Mouse (Mus musculus) forebrain, embryonic 14.5 days (tissue): ENCODE results near the gene Vmn1r60. TPM values are rescaled to one million over a fixed set of nuclear protein-coding genes. Genes with fewer than 3 reads are reported as not detected.
"Not testable (repeated sequence)": the region's sequence is repeated elsewhere in the genome, so short reads cannot be mapped to it uniquely, and the experiment has no call there.

Experiments
- ATAC-seq: fragments of 200-750 bp; cut with Nextera tagmentation; 2 replicates; pipeline ENCODE4 v1.8.0; 2017; ENCODE audit warnings: mild to moderate bottlenecking, moderate library complexity
- DNase-seq: peaks from one replicate; pipeline ENCODE4 v3.0.0-alpha.2; 2015; ENCODE audit warnings: low spot score
- H3K27ac ChIP-seq: fragments of 300-500 bp; sonication (generic); 2 replicates; pipeline ENCODE4 v1.5.1; 2014; ENCODE audit warnings: low read depth, mild to moderate bottlenecking, control low read depth, low read length, moderate library complexity
- H3K27me3 ChIP-seq: fragments of 300-500 bp; sonication (generic); replicated peaks from 2 replicates; pipeline ENCODE4 v1.6.1; 2014; ENCODE audit warnings: low read length, control low read depth, mixed read lengths; ENCODE audit not compliant: control insufficient read depth, insufficient read depth
- H3K36me3 ChIP-seq: fragments of 300-500 bp; sonication (generic); 2 replicates; pipeline ENCODE4 v1.6.1; 2014; ENCODE audit warnings: low read length, control low read depth; ENCODE audit not compliant: control insufficient read depth, insufficient read depth
- H3K4me1 ChIP-seq: fragments of 300-500 bp; sonication (generic); 2 replicates; pipeline ENCODE4 v1.6.1; 2014; ENCODE audit warnings: antibody characterized with exemption, low read length, control low read depth; ENCODE audit not compliant: control insufficient read depth, insufficient read depth
- H3K4me2 ChIP-seq: fragments of 300-500 bp; sonication (generic); 2 replicates; pipeline ENCODE4 v1.6.1; 2014; ENCODE audit warnings: mild to moderate bottlenecking, control low read depth, low read length
- H3K4me3 ChIP-seq: fragments of 300-500 bp; sonication (generic); 2 replicates; pipeline ENCODE4 v1.5.1; 2014; ENCODE audit warnings: low read depth, low read length, control low read depth
- H3K9ac ChIP-seq: fragments of 300-500 bp; sonication (generic); 2 replicates; pipeline ENCODE4 v1.6.1; 2014; ENCODE audit warnings: mild to moderate bottlenecking, low read length, control low read depth, moderate library complexity
- H3K9me3 ChIP-seq: fragments of 300-500 bp; sonication (generic); replicated peaks from 2 replicates; pipeline ENCODE4 v1.6.1; 2016; ENCODE audit warnings: low read length, control low read depth, mixed read lengths; ENCODE audit not compliant: control insufficient read depth
- WGBS: fragments of 180-500 bp; shearing (Covaris S2); extraction: QIAGEN DNeasy Blood & Tissue Kit; methylation state at CpG from one replicate; pipeline ENCODE4 v1.1.7; 2014; 5-methylcytosine and 5-hydroxymethylcytosine counted together
- polyA plus RNA-seq: library from polyadenylated mRNA; unstranded; fragments of >200 nt; fragmentation: Nextera tagmentation; extraction: Ambion mirVana; gene quantifications from 2 replicates; pipeline ENCODE4 v1.2.1, GENCODE M21; 2014

Vmn1r60 gene
- not detected in 2 replicates for polyA plus RNA-seq

DNA sequence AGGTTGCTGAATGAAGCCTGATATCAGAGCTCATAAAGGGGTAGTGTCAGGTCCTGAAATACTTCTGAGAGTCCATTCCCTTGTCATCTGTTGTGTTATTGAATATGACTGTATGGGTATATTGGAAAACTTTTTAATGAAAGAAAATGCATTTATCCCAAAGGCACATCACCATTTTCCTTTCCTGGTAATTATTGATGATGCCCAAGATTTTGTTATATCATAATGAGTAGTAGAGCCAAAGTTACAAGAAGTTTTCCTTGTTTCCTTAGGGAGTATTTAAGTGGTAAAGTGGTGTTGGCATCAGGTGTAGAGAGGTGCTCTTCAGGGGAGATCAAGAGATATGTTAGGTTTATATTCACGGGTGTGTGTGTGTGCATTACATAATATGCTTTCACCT, at the start of gene Vmn1r60:
Gene Vmn1r60 (minus strand): TSS at position 101 of the 400 bp plus-strand sequence.
- not testable (repeated sequence) for H3K4me3 ChIP-seq, H3K4me2 ChIP-seq, H3K27ac ChIP-seq, H3K9ac ChIP-seq, DNase-seq, H3K36me3 ChIP-seq, H3K27me3 ChIP-seq, H3K4me1 ChIP-seq, ATAC-seq, H3K9me3 ChIP-seq
- WGBS, result 77% methylated on average over 1 of the region's 1 CpGs

DNA sequence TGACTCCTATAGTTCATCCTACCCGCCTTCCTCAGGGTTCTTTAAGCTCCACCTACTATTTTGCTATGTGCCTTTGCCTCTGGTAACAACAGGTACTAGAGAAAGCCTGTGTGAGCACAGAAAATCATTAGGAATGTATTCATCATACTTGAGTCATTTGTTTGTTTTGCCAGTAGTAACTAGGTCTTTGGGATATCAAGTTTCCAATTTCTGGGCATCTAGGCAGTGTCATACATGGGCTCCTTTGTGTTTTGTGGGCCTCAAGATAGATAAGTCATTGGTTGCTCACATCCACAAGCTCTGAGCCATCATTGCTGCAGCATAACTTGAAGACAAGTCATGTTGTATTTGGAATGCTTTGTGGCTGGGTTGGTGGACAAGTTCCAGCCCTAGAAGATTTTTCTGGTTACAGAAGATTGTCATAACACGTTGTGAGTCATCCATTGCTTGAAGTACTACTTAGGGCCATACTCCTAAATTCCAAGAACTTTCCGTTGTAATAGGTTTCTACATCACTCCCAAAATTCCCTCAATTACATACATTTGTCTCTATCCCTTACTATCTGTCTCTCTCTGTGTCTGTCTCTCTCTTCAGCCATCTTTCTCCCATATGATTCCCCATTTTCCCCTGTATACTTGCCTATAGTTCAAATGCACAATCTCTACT, 6.2 kb downstream of the Vmn1r60 start:
- H3K4me2 ChIP-seq, H3K4me1 ChIP-seq, H3K27me3 ChIP-seq, ATAC-seq, H3K9ac ChIP-seq, DNase-seq, H3K9me3 ChIP-seq, H3K4me3 ChIP-seq, H3K27ac ChIP-seq, H3K36me3 ChIP-seq: not testable (repeated sequence)
- WGBS, result 53% methylated on average over 3 of the region's 3 CpGs

GRCm38 (mm10) chr7:5493856-5494255, 53.3 kb downstream of the Vmn1r60 start, which contains the start of gene Vmn2r28:
Gene Vmn2r28, minus strand, starts transcription at chr7:5493956.
- not testable (repeated sequence) for DNase-seq, H3K9ac ChIP-seq, H3K4me3 ChIP-seq, H3K27ac ChIP-seq, H3K9me3 ChIP-seq, H3K27me3 ChIP-seq, H3K4me1 ChIP-seq, ATAC-seq, H3K4me2 ChIP-seq, H3K36me3 ChIP-seq

Other genes with a start within 250 kb of the Vmn1r60 start
- not detected in 2 replicates for gene Gm5065, start 196.8 kb downstream of the Vmn1r60 start, polyA plus RNA-seq
- not detected in 2 replicates for gene Nlrp2, start 196.3 kb downstream of the Vmn1r60 start, polyA plus RNA-seq
- gene Vmn1r58, start 133.9 kb downstream of the Vmn1r60 start, polyA plus RNA-seq, result not detected in 2 replicates
- gene Vmn1r59, start 90.5 kb downstream of the Vmn1r60 start, polyA plus RNA-seq, result not detected in 2 replicates
- gene Vmn2r28, start 53.4 kb downstream of the Vmn1r60 start, polyA plus RNA-seq, result not detected in 2 replicates
- gene Vmn1r61, start 66.0 kb upstream of the Vmn1r60 start, polyA plus RNA-seq, result not detected in 2 replicates
- gene Vmn1r62, start 126.3 kb upstream of the Vmn1r60 start, polyA plus RNA-seq, result not detected in 2 replicates